8 mouse cellular contexts compared by ENCODE assay signal in the genomic region with DNA sequence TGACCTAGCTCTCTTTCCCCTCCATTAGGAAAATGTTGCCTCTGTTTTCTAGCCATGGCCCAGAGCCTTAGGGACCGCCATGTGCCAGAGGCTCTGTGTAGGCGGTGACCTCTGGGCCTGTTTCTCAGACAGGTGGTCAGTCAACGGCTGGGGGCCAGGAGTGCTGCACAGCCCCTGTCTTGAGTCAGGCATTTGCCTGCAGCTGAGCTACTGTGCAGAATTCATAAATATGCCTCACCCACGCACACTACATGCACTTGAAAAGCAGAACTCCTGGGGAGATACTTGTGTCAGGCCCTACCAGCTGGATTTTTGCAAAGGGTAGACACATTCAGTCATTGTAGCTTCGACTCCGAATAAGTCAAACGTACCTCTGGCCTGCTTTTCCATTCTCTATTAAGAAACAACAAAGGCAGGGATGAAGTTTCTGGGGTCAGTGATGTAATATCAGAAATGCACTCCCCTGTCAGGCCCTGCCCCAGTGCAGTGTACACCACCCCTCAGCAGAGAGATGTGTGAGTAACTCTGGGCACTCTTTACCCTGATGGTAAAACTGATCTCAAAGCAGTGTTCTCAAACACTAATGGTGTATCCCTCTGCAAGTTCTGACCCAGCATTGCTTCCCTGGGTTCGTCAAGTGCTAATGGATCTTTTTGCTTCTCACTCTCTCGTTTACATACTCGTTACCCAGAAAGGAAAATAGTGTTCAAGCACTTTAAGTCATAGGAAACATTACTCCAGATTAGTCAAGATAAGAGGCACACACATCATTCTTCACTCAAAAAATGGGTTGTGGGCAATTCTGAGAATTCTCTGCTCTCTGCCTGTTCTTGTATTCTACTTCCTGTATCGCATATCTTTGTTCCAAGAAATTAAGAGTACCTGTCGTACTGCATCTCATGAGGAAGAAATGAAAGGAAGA.
A peak's percentile ranks its signal among the peaks of the same experiment; 100 is the strongest.
DNase-seq lines count a peak whose midpoint lies in the region; ATAC-seq lines count a peak whose summit lies in the region.

No protein-coding gene starts in this region.

- ATAC-seq in activated CD4-positive, CD25-positive, alpha-beta regulatory T cell, adult 4 months = peak; percentile 48
- peak; percentile 52 for ATAC-seq in megakaryocyte, adult 5-6 weeks (ENCODE audit: poor library complexity, severe bottlenecking)

- intact Hi-C loops in left cerebral cortex, postnatal 25 days (cut with DNase I) = loop anchor here (10.0 kb wide), 1 partner anchor 598 kb away; no protein-coding TSS in a partner anchor
- intact Hi-C loops in left cerebral cortex, postnatal 10 days (cut with DNase I) = no loop called here
- intact Hi-C loops in gastrocnemius, postnatal 36 days (cut with DNase I) = loop anchor here (5.0 kb wide), 1 partner anchor 606 kb away; no protein-coding TSS in a partner anchor

- peak; percentile 3 to 53 for DNase-seq in left cerebral cortex, postnatal 25 days (ENCODE audit: low spot score in 2 of 2)
- DNase-seq in left cerebral cortex, postnatal 10 days (ENCODE audit: extremely low spot score in 1 of 2, low spot score in 2 of 2) = no peak
- peak; percentile 19 to 28 for DNase-seq in gastrocnemius, postnatal 36 days
- no peak for DNase-seq in MN1 (ENCODE audit: low spot score)
- no peak for DNase-seq in cerebellum, adult 9-10 months
- no peak for DNase-seq in cerebellum, adult 11-12 months

Comparison
In these comparisons a context has a peak if more than half of its experiments do, and no peak if none do; other contexts are left out.
1. DNase-seq: peak in left cerebral cortex, postnatal 25 days (2 of 2) and gastrocnemius, postnatal 36 days (2 of 2); none in left cerebral cortex, postnatal 10 days (0 of 2), MN1 (single experiment), cerebellum, adult 9-10 months (single experiment) and cerebellum, adult 11-12 months (single experiment).